Mouse (Mus musculus): ENCODE results near the gene Fbxo42.

- TF ChIP-seq ZKSCAN1 (IDR thresholded peaks at IDR 0.05; ENCODE audit: low read depth, low read length): no peak
- TF ChIP-seq CTCF (IDR thresholded peaks at IDR 0.05 in 2 of 3, conservative IDR thresholded peaks at IDR 0.05 in 1 of 3; ENCODE audit: control insufficient read depth in 1 of 3, insufficient read depth in 1 of 3, low read depth in 2 of 3, low read length in 3 of 3, poor library complexity in 1 of 3, severe bottlenecking in 1 of 3): no peak
- TF ChIP-seq ZNF384 (IDR thresholded peaks at IDR 0.05; ENCODE audit: low read depth, low read length): no peak
- TF ChIP-seq MAZ (IDR thresholded peaks at IDR 0.05; ENCODE audit: low read depth, low read length): no peak
- no peak for TF ChIP-seq MAFK (IDR thresholded peaks at IDR 0.05; ENCODE audit: borderline replicate concordance, low read depth, low read length)
- TF ChIP-seq EP300 (IDR thresholded peaks at IDR 0.05; ENCODE audit: low read depth in 1 of 2, low read length in 2 of 2): no peak
- no peak for TF ChIP-seq E2F4 (IDR thresholded peaks at IDR 0.05; ENCODE audit: borderline replicate concordance, low read depth, low read length)
- TF ChIP-seq HCFC1 (IDR thresholded peaks at IDR 0.05; ENCODE audit: low read depth, low read length): no peak
- no peak for TF ChIP-seq NRF1 (IDR thresholded peaks at IDR 0.05; ENCODE audit: insufficient read depth, low read depth, low read length, poor library complexity, severe bottlenecking)
- no peak for TF ChIP-seq RCOR1 (IDR thresholded peaks at IDR 0.05; ENCODE audit: low read depth, low read length)
Observed at GRCm38 (mm10) chr4:141211646-141212045, 63.9 kb downstream of the Fbxo42 start.
